Mouse (Mus musculus) kidney, postnatal 36 days (tissue): Measurements from ENCODE around the gene Lbhd2.

Source experiments
- DNase-seq, 2 experiments: peaks; one replicate each; pipeline ENCODE4 v3.0.0; 2021 to 2022; ENCODE audit warnings: mixed read lengths in 2 of 2

The Lbhd2 gene

GRCm38 (mm10) chr12:111411631-111412355, 5.2 kb downstream of the Lbhd2 start:
- DNase-seq: no peak

GRCm38 (mm10) chr12:111412581-111413284, 6.1 kb downstream of the Lbhd2 start:
- DNase-seq: peak; percentile 54 to 58

- DNase-seq: peak; percentile 94 to 96
Measured at GRCm38 (mm10) chr12:111413300-111413699, 6.7 kb downstream of the Lbhd2 start.

- peak; percentile 59 to 61 for DNase-seq
Measured at GRCm38 (mm10) chr12:111416921-111417779, 10.5 kb downstream of the Lbhd2 start, which contains the start of gene Exoc3l4. Exoc3l4 (plus strand) TSS chr12:111417017.

- DNase-seq: no peak
Measured at GRCm38 (mm10) chr12:111419918-111420317, 13.3 kb downstream of the Lbhd2 start.

GRCm38 (mm10) chr12:111420946-111421709, 14.5 kb downstream of the Lbhd2 start:
- no peak for DNase-seq

- no peak for DNase-seq
Measured at GRCm38 (mm10) chr12:111422852-111423251, 16.2 kb downstream of the Lbhd2 start.

GRCm38 (mm10) chr12:111423570-111424129, 17.0 kb downstream of the Lbhd2 start:
- no peak for DNase-seq

GRCm38 (mm10) chr12:111424547-111424946, 17.9 kb downstream of the Lbhd2 start:
- no peak for DNase-seq

- peak; percentile 93 to 97 for DNase-seq
Measured at GRCm38 (mm10) chr12:111425258-111425657, 18.6 kb downstream of the Lbhd2 start.

GRCm38 (mm10) chr12:111425789-111426460, 19.3 kb downstream of the Lbhd2 start:
- peak; percentile 91 to 98 for DNase-seq

- peak; percentile 77 for DNase-seq
Measured at GRCm38 (mm10) chr12:111427438-111428113, 21.0 kb downstream of the Lbhd2 start.

GRCm38 (mm10) chr12:111428364-111428763, 21.8 kb downstream of the Lbhd2 start:
- DNase-seq: peak; percentile 65 to 73

GRCm38 (mm10) chr12:111428961-111429911, 22.6 kb downstream of the Lbhd2 start:
- peak; percentile 48 to 77 for DNase-seq

- peak in 1 of 2 experiments; percentile 78 for DNase-seq
Measured at GRCm38 (mm10) chr12:111430049-111430867, 23.6 kb downstream of the Lbhd2 start.

- no peak for DNase-seq
Measured at GRCm38 (mm10) chr12:111430868-111431817, 24.5 kb downstream of the Lbhd2 start.

- DNase-seq: peak; percentile 71 to 74
Measured at GRCm38 (mm10) chr12:111432097-111432496, 25.5 kb downstream of the Lbhd2 start.
